Mouse (Mus musculus): ENCODE data around the gene Dnah9. TPM values are rescaled to one million over a fixed set of nuclear protein-coding genes. Genes with fewer than 3 reads are reported as not detected.
A peak's percentile ranks its signal among the peaks of the same experiment; 100 is the strongest.

Dnah9 gene
- total RNA-seq, 2 experiments from 2014 or later, result not detected

DNA sequence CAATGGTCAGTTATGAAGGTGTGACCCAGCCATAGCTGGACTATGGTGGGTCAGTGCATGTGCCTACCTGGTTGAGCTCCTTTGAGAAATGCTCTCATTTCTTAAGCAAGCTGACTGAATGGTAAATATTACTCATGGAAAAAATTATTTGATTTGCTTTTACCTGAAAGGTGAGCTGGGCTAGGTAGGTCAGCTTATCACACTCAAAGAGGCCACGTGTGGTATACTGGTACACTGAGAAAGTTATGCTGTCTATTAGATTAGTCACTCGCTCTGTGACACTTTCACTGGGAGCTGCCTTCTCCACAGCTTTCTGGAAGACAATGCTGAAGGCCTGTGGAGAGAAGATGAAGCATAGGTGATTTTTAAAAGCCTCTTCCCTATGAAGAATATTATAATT lies 286.9 kb downstream of the Dnah9 start:
- no peak overlapping the region for H3K4me3 ChIP-seq

DNA sequence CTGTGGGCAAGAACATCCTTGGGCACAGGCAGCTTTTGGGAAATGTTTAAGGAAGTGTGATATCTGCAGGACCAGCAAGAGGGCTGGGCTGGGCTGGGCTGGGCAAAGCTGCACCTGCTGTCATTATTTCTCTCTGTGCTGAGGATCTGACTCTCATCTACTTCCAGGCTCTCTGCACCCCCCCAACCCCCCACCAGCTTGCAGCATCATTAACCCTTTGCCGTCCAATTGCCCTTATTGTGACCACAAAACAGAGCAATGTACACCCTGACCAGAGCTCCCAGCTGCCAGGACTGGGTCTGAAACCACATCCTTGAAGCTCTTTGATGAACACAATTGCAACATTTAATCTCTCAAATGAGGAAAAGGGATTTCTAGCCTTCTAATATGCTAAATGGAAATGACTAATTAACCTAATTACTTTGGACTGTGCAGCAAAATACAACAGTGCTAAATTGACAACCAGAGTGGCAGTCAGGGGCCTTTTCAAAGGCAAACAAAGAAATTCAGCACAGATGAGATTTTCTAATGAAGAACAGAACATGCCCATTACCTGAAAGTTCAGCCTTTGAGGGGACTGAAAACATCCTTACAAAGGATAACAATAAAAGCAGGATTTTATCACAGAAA lies 291.1 kb downstream of the Dnah9 start:
- Histone ChIP-seq H3K27ac (no peak overlapping the region), H3K4me3 (no peak overlapping the region)
- no peak for DNase-seq
- no peak for TF ChIP-seq CTCF (IDR thresholded peaks at IDR 0.05)
- intact Hi-C loops (cut with DNase I), result no loop called here

More for the DNA sequence above, 286.9 kb downstream of the Dnah9 start:
- TF ChIP-seq CTCF (IDR thresholded peaks at IDR 0.05), result no peak
- intact Hi-C loops (cut with DNase I), result no loop called here
- no peak overlapping the region for H3K27ac ChIP-seq
- no peak for DNase-seq

DNA sequence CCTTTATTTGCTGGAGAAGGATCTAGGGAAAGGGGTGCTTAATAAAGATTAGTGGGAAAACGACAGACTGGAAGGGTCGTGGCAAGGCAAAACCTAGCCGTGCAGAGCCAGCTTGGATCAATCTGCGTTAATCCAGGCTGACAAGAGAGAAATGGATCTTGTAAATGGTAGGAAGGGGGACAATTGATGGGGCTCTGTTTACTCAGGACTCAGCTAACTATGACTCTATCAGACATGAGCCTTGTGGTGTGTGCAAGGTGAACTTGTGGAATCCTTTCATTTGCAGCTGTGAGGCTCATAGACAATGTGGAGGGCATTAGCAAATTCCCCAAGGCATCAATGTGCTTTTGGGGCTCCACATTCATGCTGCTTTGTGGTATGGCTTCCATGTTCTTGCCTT lies 306.9 kb downstream of the Dnah9 start:
- no peak for TF ChIP-seq CTCF (IDR thresholded peaks at IDR 0.05)
- Histone ChIP-seq H3K27ac (no peak overlapping the region), H3K4me3 (no peak overlapping the region)
- intact Hi-C loops (cut with DNase I), result no loop called here
- DNase-seq, result no peak

DNA sequence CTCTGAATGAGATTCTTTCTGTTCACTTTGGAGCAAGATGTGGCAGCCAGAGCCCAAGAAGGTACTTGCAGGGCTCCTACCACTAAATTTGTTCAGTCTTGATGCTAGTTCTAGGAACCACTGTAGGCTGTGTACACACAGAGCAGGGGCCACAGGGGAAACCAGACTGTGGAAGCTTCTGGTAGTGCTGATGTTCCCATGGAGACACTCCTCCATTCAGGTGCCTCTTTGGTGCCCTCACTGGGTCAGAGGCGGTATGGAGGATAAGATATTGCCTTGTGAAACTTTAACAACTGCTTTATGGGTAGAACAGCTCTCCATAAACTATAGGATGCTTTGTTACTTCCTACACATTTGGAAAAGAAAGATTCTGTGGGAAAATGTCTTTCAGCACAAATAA lies 316.3 kb downstream of the Dnah9 start:
- Histone ChIP-seq H3K27ac (no peak overlapping the region), H3K4me3 (no peak overlapping the region)
- intact Hi-C loops (cut with DNase I), result no loop called here
- TF ChIP-seq CTCF (IDR thresholded peaks at IDR 0.05), result peak; percentile 31; the same call in 1 of the 2 replicates
- DNase-seq, result no peak

DNA sequence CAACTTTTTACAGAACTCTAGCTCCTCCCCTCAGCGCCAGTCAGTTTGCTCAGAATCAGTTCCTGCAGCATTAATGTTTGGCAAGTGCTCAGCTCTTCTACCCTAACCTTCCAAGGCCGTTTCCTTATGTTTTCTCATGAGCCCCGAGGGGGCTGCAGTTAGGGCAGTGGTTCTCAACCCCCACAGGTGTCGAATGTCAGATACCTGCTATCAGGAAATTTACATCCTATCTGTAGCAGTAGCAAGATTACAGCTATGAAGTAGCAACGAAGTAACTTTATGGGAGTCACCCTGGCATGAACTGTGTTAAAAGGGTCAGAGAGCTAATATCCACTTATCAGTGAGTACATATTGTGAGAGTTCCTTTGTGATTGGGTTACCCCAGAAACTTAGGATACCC lies 321.9 kb downstream of the Dnah9 start:
- TF ChIP-seq CTCF (IDR thresholded peaks at IDR 0.05), result no peak
- intact Hi-C loops (cut with DNase I), result no loop called here
- H3K27ac ChIP-seq, result no peak overlapping the region
- H3K4me3 ChIP-seq, result no peak overlapping the region
- DNase-seq, result no peak

DNA sequence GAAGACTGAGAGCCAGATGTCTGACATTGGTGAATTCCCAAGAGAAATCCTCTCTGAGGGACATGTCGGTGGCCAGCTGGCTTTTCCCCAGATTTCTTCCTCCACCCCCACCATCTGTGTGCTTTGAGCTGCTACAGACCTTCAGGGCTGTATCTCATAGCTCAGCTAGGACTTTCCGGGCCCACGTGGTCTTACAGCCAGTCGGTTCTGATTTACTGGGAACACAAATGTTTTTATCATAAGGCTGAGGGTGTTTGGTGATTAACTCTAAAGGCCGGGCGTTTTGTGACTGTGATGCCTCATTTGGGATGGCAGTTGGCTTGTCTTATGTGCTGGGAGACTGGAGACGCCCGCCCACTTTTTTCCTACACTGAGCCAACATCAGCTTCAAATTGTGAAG lies 329.4 kb downstream of the Dnah9 start:
- no peak overlapping the region for H3K4me3 ChIP-seq
- intact Hi-C loops (cut with DNase I), result no loop called here
- no peak overlapping the region for H3K27ac ChIP-seq
- no peak for TF ChIP-seq CTCF (IDR thresholded peaks at IDR 0.05)
- DNase-seq, result no peak

DNA sequence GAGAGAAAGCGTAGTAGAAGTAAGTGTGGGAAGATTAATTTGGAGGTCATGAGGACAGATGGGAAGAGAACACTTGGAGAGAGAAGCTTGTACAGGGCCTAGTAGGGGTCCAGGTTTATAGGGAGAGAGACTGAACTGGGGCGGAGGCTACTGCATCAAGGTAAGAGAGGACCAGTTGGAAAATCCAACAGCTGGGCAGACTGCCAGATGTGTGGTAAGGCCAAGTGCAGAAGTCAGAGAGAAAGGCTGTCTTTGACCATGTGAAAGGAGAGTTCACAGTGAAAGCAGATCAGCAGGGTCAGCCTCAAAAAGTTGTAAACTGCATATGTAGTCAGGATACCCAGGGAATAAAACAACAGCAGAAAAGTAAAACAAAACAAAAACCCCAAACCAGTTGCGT lies 343.8 kb downstream of the Dnah9 start:
- H3K4me3 ChIP-seq, result no peak overlapping the region
- intact Hi-C loops (cut with DNase I), result no loop called here
- TF ChIP-seq CTCF (IDR thresholded peaks at IDR 0.05), result no peak
- DNase-seq, result no peak
- H3K27ac ChIP-seq, result no peak overlapping the region

DNA sequence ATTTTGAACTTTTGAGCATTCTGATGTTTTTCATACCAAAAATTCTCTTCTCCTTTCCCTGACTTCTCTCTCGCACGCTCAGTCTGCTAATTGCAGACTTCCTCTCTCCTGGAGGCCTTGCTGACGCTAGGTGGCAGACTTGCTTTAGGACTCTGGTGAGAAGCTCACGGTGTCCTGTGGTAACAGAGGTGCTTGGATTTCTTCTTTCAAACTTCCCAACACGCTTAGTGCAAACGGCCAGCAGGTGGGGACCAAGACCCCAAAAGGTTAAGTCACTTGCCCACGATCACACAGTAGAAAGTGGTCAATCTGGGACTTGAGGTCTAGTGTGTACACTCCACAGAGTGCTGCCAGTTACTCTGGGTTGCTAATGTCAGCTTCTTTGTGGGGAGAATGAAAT lies 347.5 kb downstream of the Dnah9 start:
- TF ChIP-seq CTCF (IDR thresholded peaks at IDR 0.05), result peak; percentile 82
- no peak overlapping the region for H3K27ac ChIP-seq
- H3K4me3 ChIP-seq, result no peak overlapping the region
- intact Hi-C loops (cut with DNase I), result no loop called here
- DNase-seq, result peak; percentile 66

DNA sequence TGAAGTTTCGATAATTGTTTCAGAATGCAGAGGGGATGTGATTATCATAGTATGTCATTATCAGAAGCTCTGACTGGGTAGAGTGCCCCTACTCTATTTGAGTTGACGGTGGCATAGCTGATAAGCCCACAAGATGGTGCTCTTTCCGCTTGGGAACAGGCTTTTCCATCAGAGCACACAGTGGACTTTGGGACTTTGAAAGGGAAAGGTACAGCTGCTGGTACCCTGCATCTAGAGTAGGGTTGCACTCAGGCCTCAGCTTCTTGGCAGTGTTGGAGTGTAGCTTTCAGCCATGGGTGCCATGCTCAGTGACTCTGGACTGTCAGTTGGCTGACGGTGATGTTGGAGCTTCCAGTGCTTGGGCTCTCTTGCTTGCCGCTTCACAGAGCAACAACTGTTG lies 348.1 kb downstream of the Dnah9 start:
- DNase-seq, result no peak
- Histone ChIP-seq H3K4me3 (no peak overlapping the region), H3K27ac (no peak overlapping the region)
- intact Hi-C loops (cut with DNase I), result no loop called here
- TF ChIP-seq CTCF (IDR thresholded peaks at IDR 0.05), result peak; percentile 25

DNA sequence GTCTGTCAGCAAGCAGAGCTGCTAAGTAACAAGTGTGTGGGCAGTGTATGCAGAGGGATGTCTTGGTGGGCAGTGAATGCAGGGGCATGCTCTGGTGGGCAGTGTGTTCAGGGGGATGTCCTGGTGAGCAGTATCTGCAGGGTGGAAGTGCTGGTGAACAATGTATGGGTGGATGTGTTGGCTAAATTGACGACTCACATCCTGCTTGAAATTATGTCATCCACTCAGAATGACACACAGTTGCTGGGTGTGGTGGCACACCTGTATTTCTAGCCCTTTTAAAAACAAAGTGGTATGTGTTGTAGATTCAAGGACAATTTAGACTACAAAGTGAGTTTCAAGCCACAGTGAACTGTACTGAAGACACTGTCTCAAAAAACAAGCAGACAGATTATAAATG lies 350.2 kb downstream of the Dnah9 start:
- intact Hi-C loops (cut with DNase I), result no loop called here
- no peak for DNase-seq
- no peak overlapping the region for H3K4me3 ChIP-seq
- TF ChIP-seq CTCF (IDR thresholded peaks at IDR 0.05), result no peak
- H3K27ac ChIP-seq, result no peak overlapping the region

DNA sequence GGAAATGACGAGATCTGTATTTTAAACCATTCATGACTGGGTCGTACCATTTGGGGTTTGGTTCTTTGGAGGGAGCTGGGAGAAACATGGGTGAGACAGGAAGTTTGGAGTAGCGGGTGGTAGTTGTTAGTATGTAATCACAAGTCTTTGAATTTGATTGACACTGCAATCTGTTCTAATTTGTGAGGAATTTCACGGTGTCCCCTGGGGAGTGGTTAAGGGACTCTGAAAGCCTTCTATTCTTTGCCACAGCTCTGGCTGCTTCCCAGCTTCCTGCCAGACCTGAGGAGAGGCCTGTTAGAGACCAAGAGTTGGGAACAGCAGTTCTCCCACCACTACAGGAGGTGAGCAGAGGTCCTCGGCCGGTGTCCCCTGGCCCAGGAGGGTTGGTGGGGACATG lies 352.1 kb downstream of the Dnah9 start:
- H3K4me3 ChIP-seq, result no peak overlapping the region
- no peak for TF ChIP-seq CTCF (IDR thresholded peaks at IDR 0.05)
- no peak overlapping the region for H3K27ac ChIP-seq
- DNase-seq, result no peak
- intact Hi-C loops (cut with DNase I), result no loop called here

DNA sequence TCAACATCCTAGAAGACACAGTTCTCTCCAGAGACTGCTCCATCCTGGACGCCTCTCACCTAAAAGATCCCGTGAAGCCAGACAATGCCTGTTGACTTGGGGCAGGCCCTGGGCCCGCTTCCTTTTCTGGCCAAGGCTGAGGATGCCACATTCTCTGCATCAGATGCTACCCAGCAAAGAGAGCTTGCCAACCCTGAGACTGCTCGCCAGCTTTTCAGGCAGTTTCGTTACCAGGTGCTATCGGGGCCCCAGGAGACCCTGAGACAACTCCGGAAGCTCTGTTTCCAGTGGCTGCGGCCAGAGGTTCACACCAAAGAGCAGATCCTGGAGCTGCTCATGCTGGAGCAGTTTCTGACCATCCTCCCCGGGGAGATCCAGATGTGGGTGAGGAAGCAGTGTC lies 354.0 kb downstream of the Dnah9 start:
- Histone ChIP-seq H3K4me3 (no peak overlapping the region), H3K27ac (no peak overlapping the region)
- intact Hi-C loops (cut with DNase I), result no loop called here
- DNase-seq, result no peak
- TF ChIP-seq CTCF (IDR thresholded peaks at IDR 0.05), result no peak

DNA sequence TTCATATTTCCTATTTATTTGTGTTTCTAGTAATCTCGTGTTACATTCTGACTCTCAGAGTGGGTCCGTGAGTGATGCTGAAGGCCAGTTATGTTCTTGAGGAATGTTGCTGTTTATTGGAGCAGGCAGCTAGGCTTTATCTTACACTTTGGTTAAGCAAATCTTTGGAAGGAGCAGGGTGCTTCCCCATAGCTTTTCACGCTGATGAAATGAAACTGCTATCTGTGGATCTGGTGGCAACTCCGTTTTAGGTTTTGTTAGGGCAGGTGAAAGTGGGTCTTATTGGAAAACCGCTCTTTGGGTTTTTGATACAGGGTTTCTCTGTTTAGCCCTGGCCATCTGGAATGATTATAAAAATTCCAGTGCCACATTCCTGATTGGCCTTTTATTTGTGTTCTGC lies 356.3 kb downstream of the Dnah9 start:
- no peak for DNase-seq
- no peak overlapping the region for H3K4me3 ChIP-seq
- no peak for TF ChIP-seq CTCF (IDR thresholded peaks at IDR 0.05)
- no peak overlapping the region for H3K27ac ChIP-seq
- intact Hi-C loops (cut with DNase I), result no loop called here

DNA sequence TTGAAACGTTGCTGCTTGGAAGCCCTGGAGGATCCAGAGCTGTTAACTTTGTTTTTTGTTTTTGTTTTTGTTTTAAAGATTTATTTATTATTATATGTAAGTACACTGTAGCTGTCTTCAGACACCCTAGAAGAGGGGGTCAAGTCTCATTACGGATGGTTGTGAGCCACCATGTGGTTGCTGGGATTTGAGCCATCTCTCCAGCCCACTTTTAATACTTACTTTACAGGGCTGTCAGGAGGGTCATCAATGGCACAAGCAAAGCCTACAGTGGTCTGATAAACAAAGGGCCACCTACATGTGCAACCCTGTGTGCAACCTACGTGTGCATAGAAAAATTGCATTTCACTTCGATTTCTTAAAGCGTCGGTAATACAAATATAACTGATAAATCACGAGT lies 360.8 kb downstream of the Dnah9 start:
- TF ChIP-seq CTCF (IDR thresholded peaks at IDR 0.05), result no peak
- Histone ChIP-seq H3K27ac (peak overlapping the region; percentile 96), H3K4me3 (peak overlapping the region; percentile 92)
- DNase-seq, result no peak
- intact Hi-C loops (cut with DNase I), result no loop called here

Measured in gastrocnemius, adult 2 months (tissue).